Mouse (Mus musculus): ENCODE data around the gene Bach1.
"Not testable (repeated sequence)": the region's sequence is repeated elsewhere in the genome, so short reads cannot be mapped to it uniquely, and the experiment has no call there.

Bach1 gene

GRCm38 (mm10) chr16:87681848-87682247 is 16.9 kb upstream of the Bach1 start:
- no peak for DNase-seq

GRCm38 (mm10) chr16:87686458-87686857 is 12.3 kb upstream of the Bach1 start:
- DNase-seq = no peak

- no peak for DNase-seq
These were observed 11.4 kb upstream of the Bach1 start for GRCm38 (mm10) chr16:87687346-87687745.

DNA sequence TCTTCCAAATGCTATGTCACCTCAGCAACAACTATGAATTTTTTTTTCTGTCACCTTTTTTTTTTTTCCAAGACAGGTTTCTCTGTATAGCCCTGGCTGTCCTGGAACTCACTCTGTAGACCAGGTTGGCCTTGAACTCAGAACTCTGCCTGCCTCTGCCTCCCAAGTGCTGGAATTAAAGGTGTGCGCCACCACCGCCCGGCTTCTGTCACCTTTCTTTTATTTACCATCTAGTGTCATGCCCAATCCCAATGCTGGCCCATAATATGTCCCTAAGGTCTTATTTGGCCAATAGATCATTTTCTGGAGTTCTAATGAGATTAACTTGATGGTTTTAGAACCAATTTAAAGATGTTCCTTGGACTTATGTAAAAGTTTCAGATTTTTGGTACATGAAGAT is 10.4 kb upstream of the Bach1 start:
- DNase-seq = not testable (repeated sequence)

DNA sequence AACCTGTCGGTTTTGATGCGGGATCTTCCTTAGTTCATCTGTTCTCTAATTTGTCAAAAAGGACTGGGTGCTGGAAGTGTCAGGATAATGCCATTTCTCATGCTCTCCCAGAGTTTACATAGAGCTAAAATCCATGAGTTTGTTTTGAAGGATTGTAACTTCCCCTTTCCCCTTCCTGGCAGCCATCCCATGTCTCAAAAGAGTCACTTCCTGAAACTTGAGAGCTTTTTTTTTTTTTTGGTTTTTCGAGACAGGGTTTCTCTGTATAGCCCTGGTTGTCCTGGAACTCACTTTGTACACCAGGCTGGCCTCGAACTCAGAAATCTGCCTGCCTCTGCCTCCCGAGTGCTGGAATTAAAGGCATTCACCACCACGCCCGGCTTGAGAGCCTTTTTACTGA is 9.9 kb upstream of the Bach1 start:
- not testable (repeated sequence) for DNase-seq

- no peak for DNase-seq
These were observed 9.5 kb upstream of the Bach1 start for GRCm38 (mm10) chr16:87689225-87689624.

DNA sequence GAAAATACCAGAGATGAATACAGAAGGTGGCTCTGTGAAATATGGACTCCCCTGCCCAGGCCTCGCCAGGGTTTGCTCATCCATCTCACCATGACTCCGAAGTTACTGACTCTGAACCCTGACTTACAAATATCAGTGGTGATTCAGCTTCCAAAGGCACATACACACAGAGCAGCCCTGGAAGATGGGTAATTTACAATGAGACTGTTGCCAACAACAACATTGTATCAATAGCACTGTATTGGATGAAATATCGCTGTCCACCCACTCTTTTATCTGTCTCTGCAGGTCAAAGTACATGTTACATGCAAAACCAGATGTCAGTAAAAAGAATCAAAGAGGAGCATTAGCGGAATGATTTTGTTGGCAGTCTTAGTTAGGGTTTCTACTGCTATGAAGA is 8.2 kb upstream of the Bach1 start:
- no peak for DNase-seq

- DNase-seq = no peak
These were observed 7.6 kb upstream of the Bach1 start for GRCm38 (mm10) chr16:87691102-87691501.

- no peak for DNase-seq
These were observed 6.2 kb upstream of the Bach1 start for GRCm38 (mm10) chr16:87692591-87692990.

DNA sequence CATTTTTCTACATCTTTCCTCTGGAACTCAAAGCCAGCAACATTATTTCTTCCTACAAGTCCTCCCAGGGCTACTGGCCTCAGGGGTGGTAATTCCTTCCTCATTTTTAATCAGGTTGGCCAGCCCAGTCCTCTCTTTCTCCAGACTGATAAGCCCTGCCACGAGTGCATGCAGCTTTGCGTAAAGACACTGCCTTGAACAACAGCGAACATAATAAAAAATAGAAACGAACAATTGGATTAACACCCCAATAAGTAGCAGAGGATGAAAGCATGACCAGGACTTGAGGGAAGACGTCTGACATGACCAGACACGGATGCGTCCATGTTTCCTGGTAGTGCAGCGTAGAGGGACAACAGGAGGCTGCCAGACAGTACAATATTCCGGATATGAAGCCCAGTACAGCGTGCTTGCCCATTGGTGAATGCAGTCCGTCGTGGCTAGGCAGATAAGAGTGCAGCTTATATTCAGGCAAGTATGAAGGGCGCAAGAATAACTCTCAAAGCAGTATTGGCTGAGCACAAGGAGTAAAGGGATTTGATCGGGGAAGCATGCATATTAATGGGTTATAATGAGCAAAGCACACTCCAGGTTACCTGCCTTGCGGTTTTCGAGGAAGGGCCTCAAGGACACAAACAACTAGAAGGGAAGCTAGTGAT is 909 bp upstream of the Bach1 start:
- no peak for DNase-seq

DNA sequence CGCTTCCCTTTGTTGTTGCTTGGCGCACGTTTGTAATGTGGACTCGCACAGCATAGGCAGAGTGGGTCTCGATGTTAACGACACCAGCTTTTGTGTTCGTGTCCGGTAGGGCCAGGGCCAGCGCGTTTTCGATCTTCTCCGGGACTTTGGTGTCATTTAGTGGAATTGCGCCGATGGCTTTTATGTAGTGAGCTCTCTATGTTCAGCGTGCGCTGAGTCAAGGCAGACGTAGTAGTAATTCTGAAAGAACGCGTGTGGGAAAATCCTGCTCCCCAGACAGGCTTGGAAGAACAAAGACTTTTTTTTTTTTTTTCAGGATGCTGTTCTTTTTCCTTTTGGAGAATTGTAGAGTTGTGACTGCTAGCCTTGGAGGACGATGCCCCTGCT is 554 bp downstream of the Bach1 start:
- peak in 1 of 2 experiments; percentile 46 for DNase-seq

DNA sequence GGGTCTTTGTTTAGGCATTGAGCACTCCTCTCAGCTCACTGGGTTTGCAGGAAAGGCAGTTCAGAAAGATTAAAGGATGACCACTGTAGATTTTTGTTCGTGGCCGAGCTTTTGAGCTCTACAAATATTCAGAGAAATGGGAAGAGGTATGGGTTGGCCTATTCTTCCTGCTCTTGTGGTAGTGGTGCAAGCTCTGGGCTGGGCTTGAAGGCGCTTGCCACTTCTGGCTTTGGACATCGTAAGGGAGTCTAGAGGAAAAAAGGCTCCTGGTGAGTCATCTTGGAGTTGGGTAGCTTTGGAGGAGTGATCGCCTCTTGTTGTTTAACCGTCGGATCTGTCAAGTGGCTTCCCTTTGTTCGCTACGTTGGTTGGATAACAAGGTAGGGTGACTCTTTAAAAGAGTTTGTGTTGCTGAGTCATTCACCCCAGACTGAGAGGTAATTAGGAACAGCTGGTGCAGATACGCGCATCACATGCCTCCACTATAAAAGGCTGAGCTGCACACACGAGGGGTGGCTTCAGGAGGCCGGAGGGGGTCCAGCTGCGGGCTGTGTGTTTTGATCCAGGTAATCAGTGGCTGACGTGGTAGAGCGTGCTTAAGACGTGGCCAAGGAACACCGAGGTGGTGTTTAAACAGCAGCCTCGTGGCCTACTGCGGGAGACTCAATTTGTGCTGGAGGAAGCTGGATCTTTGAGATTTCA is 1.1 kb downstream of the Bach1 start:
- DNase-seq = peak in 1 of 2 experiments; percentile 29

- no peak for DNase-seq
These were observed 1.6 kb downstream of the Bach1 start for GRCm38 (mm10) chr16:87700395-87700765.

GRCm38 (mm10) chr16:87701891-87702290 is 3.1 kb downstream of the Bach1 start:
- DNase-seq = no peak

- DNase-seq = no peak
These were observed 4.1 kb downstream of the Bach1 start for GRCm38 (mm10) chr16:87702881-87703280.

DNA sequence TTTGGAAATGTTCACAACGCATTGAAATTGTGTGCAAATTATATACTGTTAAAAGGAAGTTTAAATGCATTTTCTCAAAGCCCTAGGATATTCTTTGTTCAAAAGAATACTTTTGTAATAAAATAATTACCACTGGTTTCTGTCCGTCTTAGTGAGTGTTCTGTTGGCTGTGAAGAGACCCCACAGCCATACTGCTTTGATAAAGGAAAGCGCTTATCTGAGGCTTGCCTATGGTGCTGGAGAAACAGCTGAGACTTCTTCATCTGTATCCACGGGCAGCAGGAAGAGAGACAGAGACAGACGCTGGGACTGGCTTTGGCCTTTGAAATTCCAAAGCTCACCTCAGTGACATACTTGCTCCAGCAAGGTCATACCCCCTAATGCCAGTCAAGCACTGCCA is 5.5 kb downstream of the Bach1 start:
- no peak for DNase-seq

- no peak for DNase-seq
These were observed 7.3 kb downstream of the Bach1 start for GRCm38 (mm10) chr16:87705892-87706589.

- no peak for DNase-seq
These were observed 8.6 kb downstream of the Bach1 start for GRCm38 (mm10) chr16:87707335-87707734.

- no peak for DNase-seq
These were observed 9.8 kb downstream of the Bach1 start for GRCm38 (mm10) chr16:87708570-87708969.

- DNase-seq = no peak
These were observed 10.4 kb downstream of the Bach1 start for GRCm38 (mm10) chr16:87709144-87709543.

DNA sequence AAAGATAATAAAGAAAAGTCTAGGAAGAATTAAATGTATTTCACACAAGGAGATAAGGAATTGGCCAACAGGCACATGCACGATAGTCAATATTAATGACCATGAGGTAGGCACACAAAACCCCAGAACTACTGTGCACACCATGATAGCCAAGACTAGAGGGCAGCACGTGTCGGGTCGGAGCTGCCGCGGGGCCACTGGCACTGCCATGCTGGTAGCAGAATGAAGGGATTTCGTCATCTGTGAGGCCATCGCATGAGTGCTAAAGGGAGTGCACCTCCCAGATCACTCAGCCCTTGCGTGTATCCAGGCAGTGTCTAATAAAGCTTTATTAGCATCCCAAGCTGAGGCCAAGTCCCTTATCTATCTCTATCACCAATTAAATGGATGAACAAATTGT is 11.2 kb downstream of the Bach1 start:
- no peak for DNase-seq

DNA sequence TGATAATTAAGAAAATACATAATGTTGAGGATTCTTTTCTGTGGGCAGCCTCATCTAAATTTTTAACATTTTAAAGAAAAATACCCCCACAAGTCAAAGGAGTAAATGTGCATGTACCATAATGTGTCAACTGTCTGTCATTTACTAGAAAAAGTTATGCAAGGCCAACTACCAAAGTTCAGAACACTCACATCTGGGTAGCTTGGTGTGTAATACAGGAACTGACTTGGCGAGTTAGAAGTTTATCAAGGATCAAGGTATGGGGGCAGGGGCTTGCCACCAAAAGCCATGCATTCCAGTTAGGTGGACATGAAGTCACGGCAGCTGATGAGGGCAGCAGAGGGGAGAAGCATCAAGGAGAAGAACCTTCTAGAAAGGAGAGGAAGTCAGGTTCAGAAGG is 13.2 kb downstream of the Bach1 start:
- no peak for DNase-seq

DNA sequence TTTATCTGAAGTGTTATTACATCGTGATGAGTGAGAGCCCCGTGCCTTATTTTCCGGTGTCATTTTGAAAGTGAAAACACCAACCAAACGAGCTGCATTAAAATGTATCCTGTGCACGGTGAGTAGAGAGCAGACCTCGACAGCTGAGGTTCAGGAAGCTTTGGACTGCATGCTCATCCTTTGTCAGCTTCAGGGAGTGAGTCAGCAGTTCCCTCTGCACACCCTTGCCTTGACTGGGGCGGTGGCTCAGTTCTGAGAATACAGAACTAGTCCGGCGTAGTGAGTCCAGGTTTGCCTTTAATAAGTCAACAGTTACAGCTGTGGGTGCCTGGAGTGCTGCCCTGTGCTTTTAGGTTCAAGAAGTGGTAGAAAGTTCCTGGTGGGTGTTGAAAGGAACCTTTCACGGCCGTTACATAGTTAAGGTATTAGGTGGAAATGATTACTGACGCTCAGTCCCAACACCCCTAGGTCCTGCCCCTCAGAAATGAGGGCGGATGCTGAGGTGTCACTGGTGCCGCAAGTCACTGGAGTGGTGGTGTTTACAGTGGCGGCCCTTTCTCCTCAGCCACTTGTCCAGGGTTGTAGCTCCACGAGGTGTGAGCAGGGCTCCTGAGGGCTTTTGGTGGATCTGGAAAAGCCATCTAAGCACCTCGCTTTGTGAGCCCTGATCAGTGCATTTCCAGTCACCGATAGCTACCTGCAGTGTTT is 14.4 kb downstream of the Bach1 start:
- no peak for DNase-seq

- no peak for DNase-seq
These were observed 15.8 kb downstream of the Bach1 start for GRCm38 (mm10) chr16:87714550-87714949.

Measured in cerebellum, adult 18-20 months (tissue).